Mouse (Mus musculus) liver, embryonic 14.5 days (tissue): ENCODE measurements around the gene Clcc1. TPM values are rescaled to one million over a fixed set of nuclear protein-coding genes. Genes with fewer than 3 reads are reported as not detected.

Experiments
- ATAC-seq: fragments of 200-750 bp; cut with Nextera tagmentation; 2 replicates; pipeline ENCODE4 v1.8.0; 2017; ENCODE audit warnings: moderate number of reproducible peaks, mild to moderate bottlenecking, moderate library complexity; ENCODE audit not compliant: insufficient read depth
- DNase-seq, 3 experiments: peaks; one replicate each; pipeline ENCODE4 v3.0.0-alpha.2; 2012 to 2013; ENCODE audit warnings: low read depth in 3 of 3, low spot score in 3 of 3
- H3K27ac ChIP-seq: fragments of 300-500 bp; sonication (generic); 2 replicates; pipeline ENCODE4 v1.5.1; 2014; ENCODE audit warnings: moderate library complexity, mild to moderate bottlenecking, control low read depth, inconsistent platforms
- H3K27me3 ChIP-seq: fragments of 300-500 bp; sonication (generic); 2 replicates; pipeline ENCODE4 v1.6.1; 2014; ENCODE audit warnings: mild to moderate bottlenecking, low read length, moderate library complexity; ENCODE audit not compliant: control insufficient read depth, insufficient read depth
- H3K36me3 ChIP-seq: fragments of 300-500 bp; sonication (generic); replicated peaks from 2 replicates; pipeline ENCODE4 v1.6.1; 2014; ENCODE audit warnings: low read depth; ENCODE audit not compliant: control insufficient read depth, insufficient read depth
- H3K4me1 ChIP-seq, 2 experiments: fragments of 200-500 bp in 1 of 2; fragments of 300-500 bp in 1 of 2; sonication (generic) in 1 of 2; replicated peaks; 2 replicates each; pipeline ENCODE4 v1.6.1; 2012 to 2014; ENCODE audit warnings: antibody characterized with exemption in 1 of 2, inconsistent platforms in 1 of 2, low read length in 1 of 2; ENCODE audit not compliant: control insufficient read depth in 2 of 2, insufficient read depth in 2 of 2
- H3K4me2 ChIP-seq: fragments of 300-500 bp; sonication (generic); 2 replicates; pipeline ENCODE4 v1.6.1; 2014; ENCODE audit warnings: low read depth, mild to moderate bottlenecking, control low read depth, moderate library complexity
- H3K4me3 ChIP-seq, 2 experiments: fragments of 200-500 bp in 1 of 2; fragments of 300-500 bp in 1 of 2; sonication (generic) in 1 of 2; 2 replicates each; pipeline ENCODE4 v1.5.1; 2012 to 2014; ENCODE audit warnings: low read depth in 2 of 2, low read length in 2 of 2, mild to moderate bottlenecking in 2 of 2, control low read depth in 1 of 2, inconsistent platforms in 1 of 2, moderate library complexity in 1 of 2; ENCODE audit not compliant: insufficient read depth in 1 of 2
- H3K9ac ChIP-seq: fragments of 300-500 bp; sonication (generic); replicated peaks from 2 replicates; pipeline ENCODE4 v1.6.1; 2014; ENCODE audit warnings: mild to moderate bottlenecking, control low read depth, moderate library complexity
- H3K9me3 ChIP-seq: fragments of 300-500 bp; sonication (generic); 2 replicates; pipeline ENCODE4 v1.6.1; 2016; ENCODE audit warnings: low read length, mixed read lengths; ENCODE audit not compliant: control insufficient read depth
- CTCF ChIP-seq: IDR thresholded peaks from 2 replicates; pipeline ENCODE4 v1.5.1; 2016; ENCODE audit warnings: antibody characterized with exemption, low read depth, control low read depth
- EP300 ChIP-seq: IDR thresholded peaks from 2 replicates; pipeline ENCODE4 v1.6.1; 2016; ENCODE audit warnings: antibody characterized with exemption, low read depth
- WGBS: fragments of 180-500 bp; shearing (Covaris S2); extraction: QIAGEN DNeasy Blood & Tissue Kit; methylation state at CpG from one replicate; pipeline ENCODE4 v1.1.7; 2014; ENCODE audit not compliant: insufficient replicate concordance; 5-methylcytosine and 5-hydroxymethylcytosine counted together
- polyA plus RNA-seq, 2 experiments: library from polyadenylated mRNA; depleted of rRNA in 1 of 2; stranded (reverse) in 1 of 2; unstranded in 1 of 2; fragments of >200 nt; fragmentation: Nextera tagmentation in 1 of 2; extraction: Ambion mirVana in 1 of 2; gene quantifications; 2 replicates each; pipeline versions ENCODE4 v1.2.1 to v1.2.3; 2012 to 2014

Gene Clcc1
- polyA plus RNA-seq, 2 experiments, result 22.7 to 38.5 TPM

- no peak for DNase-seq
- no peak for TF ChIP-seq EP300
- TF ChIP-seq CTCF, result no peak
- peak overlapping the region; percentile 76 for H3K27ac ChIP-seq
- no peaks in the 10 kb centered on the region for H3K9me3 ChIP-seq
- WGBS, result 2% methylated on average over 43 of the region's 44 CpGs
- peak overlapping the region; percentile 94 to 97 for H3K4me3 ChIP-seq
- peak overlapping the region; percentile 98 for H3K9ac ChIP-seq
- no peaks in the 10 kb centered on the region; the same call in 1 of the 2 replicates for H3K36me3 ChIP-seq
- H3K4me2 ChIP-seq, result peak overlapping the region; percentile 92
- peak; percentile 17; the same call in 1 of the 2 replicates for ATAC-seq
- no peaks in the 10 kb centered on the region for H3K27me3 ChIP-seq
- H3K4me1 ChIP-seq, result peaks cover 27 to 29% of the 10 kb centered on the region in 2 experiments
Measured at GRCm38 (mm10) chr3:108721076-108721991, 67.6 kb downstream of the Clcc1 start.

- H3K9ac ChIP-seq, result peak within 1 kb of the TSS; percentile 98
- H3K4me2 ChIP-seq, result peak within 1 kb of the TSS; percentile 92
- DNase-seq (peak; percentile 91 to 93 (median 91)), ATAC-seq (peak; percentile 97)
- peak within 1 kb of the TSS; percentile 94 to 97 for H3K4me3 ChIP-seq
- peaks cover 27% of the 10 kb centered on the region in 2 experiments for H3K4me1 ChIP-seq
- TF ChIP-seq EP300 (no peak), CTCF (no peak)
- 7% methylated on average over 53 of the region's 53 CpGs for WGBS
- H3K27ac ChIP-seq, result peak within 1 kb of the TSS; percentile 76
- no peaks in the 10 kb centered on the region; the same call in 1 of the 2 replicates for H3K36me3 ChIP-seq
- H3K27me3 ChIP-seq, result no peaks in the 10 kb centered on the region
- H3K9me3 ChIP-seq, result no peaks in the 10 kb centered on the region
Measured at GRCm38 (mm10) chr3:108722036-108722872, 68.5 kb downstream of the Clcc1 start, which contains the start of gene Gpsm2. Gpsm2 (minus strand) TSS chr3:108722309.

GRCm38 (mm10) chr3:108726413-108726812 is 72.7 kb downstream of the Clcc1 start:
- no peak overlapping the region for H3K4me2 ChIP-seq
- H3K36me3 ChIP-seq, result no peaks in the 10 kb centered on the region
- 56% methylated on average over 7 of the region's 7 CpGs for WGBS
- ATAC-seq (no peak), DNase-seq (no peak)
- TF ChIP-seq EP300, result no peak
- no peak for TF ChIP-seq CTCF
- H3K4me1 ChIP-seq, result peaks cover 10 to 12% of the 10 kb centered on the region in 2 experiments
- no peak overlapping the region for H3K4me3 ChIP-seq
- H3K9me3 ChIP-seq, result no peaks in the 10 kb centered on the region
- H3K27me3 ChIP-seq, result no peaks in the 10 kb centered on the region
- no peak overlapping the region for H3K27ac ChIP-seq
- no peak overlapping the region for H3K9ac ChIP-seq

GRCm38 (mm10) chr3:108727344-108727743 is 73.6 kb downstream of the Clcc1 start:
- no peaks in the 10 kb centered on the region for H3K9me3 ChIP-seq
- H3K27ac ChIP-seq, result no peak overlapping the region
- TF ChIP-seq CTCF (no peak), EP300 (no peak)
- H3K4me3 ChIP-seq, result no peak overlapping the region
- H3K27me3 ChIP-seq, result no peaks in the 10 kb centered on the region
- H3K4me1 ChIP-seq, result peaks cover 10 to 11% of the 10 kb centered on the region in 2 experiments
- no peak overlapping the region for H3K4me2 ChIP-seq
- H3K36me3 ChIP-seq, result no peaks in the 10 kb centered on the region
- H3K9ac ChIP-seq, result no peak overlapping the region
- ATAC-seq (no peak), DNase-seq (no peak)
